Mouse (Mus musculus) brain, embryonic 14.5 days (tissue): Measurements from ENCODE around the gene Taar2.
A peak's percentile ranks its signal among the peaks of the same experiment; 100 is the strongest.

Experiments
- CTCF ChIP-seq: fragments of 200-500 bp; IDR thresholded peaks from 2 replicates; pipeline ENCODE4 v1.5.1; 2012; ENCODE audit warnings: inconsistent platforms, mild to moderate bottlenecking, moderate library complexity, borderline replicate concordance; ENCODE audit not compliant: insufficient read depth, insufficient read length; ENCODE audit errors: extremely low read depth
- POLR2A ChIP-seq: fragments of 200-500 bp; IDR thresholded peaks from 2 replicates; pipeline ENCODE4 v1.6.1; 2012; ENCODE audit warnings: mild to moderate bottlenecking, inconsistent platforms, borderline replicate concordance; ENCODE audit not compliant: poor library complexity, insufficient read depth, insufficient read length, severe bottlenecking; ENCODE audit errors: extremely low read depth

GRCm38 (mm10) chr10:23942465-23942864, 4.1 kb downstream of the Taar2 start:
- TF ChIP-seq POLR2A (no peak), CTCF (peak; percentile 47; the same call in 1 of the 2 replicates)
